In the genomic region with DNA sequence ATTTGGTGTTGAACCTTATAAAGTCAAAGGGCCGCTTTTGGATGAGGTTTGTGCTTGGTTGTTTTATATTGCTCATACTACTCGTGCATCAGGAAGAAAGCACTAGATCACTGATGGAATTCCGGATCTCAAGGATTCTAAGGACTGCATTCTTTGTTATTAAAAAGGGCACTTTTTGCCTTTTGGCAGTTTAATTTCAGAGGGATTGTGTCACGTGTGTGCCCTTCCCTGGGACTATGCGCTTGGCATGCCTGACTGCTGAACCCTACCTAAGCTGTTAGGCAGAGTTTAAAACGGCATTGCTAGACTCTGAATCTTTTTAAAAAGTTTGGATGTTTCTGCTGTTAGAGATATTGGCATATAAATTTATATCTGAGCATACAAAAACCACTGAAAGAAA, we compare ENCODE assay signal across 12 mouse cellular contexts. TPM values are rescaled to one million over a fixed set of nuclear protein-coding genes. Genes with fewer than 3 reads are reported as not detected.
DNase-seq lines count a peak whose midpoint lies in the region; ATAC-seq and TF ChIP-seq lines count a peak whose summit lies in the region.
"Had no signal": no experiment of that assay in that cellular context is flagged by ENCODE, and none has a peak within 500 bp of the region (broad histone marks: within the 10 kb centered on the region; RNA-seq: fewer than 3 reads in every experiment).

No protein-coding gene starts in this region.

- H3K9ac ChIP-seq in forebrain, embryonic 16.5 days (replicated peaks; ENCODE audit: low read depth, low read length), result peak overlapping the region; percentile 46
- no peak overlapping the region for H3K9ac ChIP-seq in kidney, embryonic 15.5 days
- 0 out of 2 replicates have a peak overlapping the region, but pooled peaks have one; percentile 13 for H3K9ac ChIP-seq in neural tube, embryonic 12.5 days

- peaks cover 16% of the 10 kb centered on the region for H3K4me1 ChIP-seq in forebrain, embryonic 16.5 days (replicated peaks; ENCODE audit: control insufficient read depth, insufficient read depth, low read length)
- H3K4me1 ChIP-seq in kidney, embryonic 15.5 days, result peaks cover 17% of the 10 kb centered on the region
- no peaks in the 10 kb centered on the region; the same call in 1 of the 2 replicates for H3K4me1 ChIP-seq in neural tube, embryonic 12.5 days

- H3K27me3 ChIP-seq in forebrain, embryonic 16.5 days (replicated peaks; ENCODE audit: control insufficient read depth, insufficient read depth, low read length), result no peaks in the 10 kb centered on the region
- H3K27me3 ChIP-seq in kidney, embryonic 15.5 days, result no peaks in the 10 kb centered on the region
- H3K27me3 ChIP-seq in neural tube, embryonic 12.5 days (replicated peaks), result no peaks in the 10 kb centered on the region

- 14% methylated on average over 6 of the region's 6 CpGs for WGBS in forebrain, embryonic 16.5 days
- 53% methylated on average over 6 of the region's 6 CpGs for WGBS in kidney, embryonic 15.5 days
- WGBS in neural tube, embryonic 12.5 days, result 53% methylated on average over 6 of the region's 6 CpGs

- H3K36me3 ChIP-seq in forebrain, embryonic 16.5 days (ENCODE audit: control insufficient read depth, insufficient read depth), result no peaks in the 10 kb centered on the region
- no peaks in the 10 kb centered on the region for H3K36me3 ChIP-seq in kidney, embryonic 15.5 days
- no peaks in the 10 kb centered on the region for H3K36me3 ChIP-seq in neural tube, embryonic 12.5 days

- H3K27ac ChIP-seq in left cerebral cortex, adult 2 months, result no peak overlapping the region
- H3K27ac ChIP-seq in forebrain, embryonic 16.5 days (ENCODE audit: low read length), result 0 out of 2 replicates have a peak overlapping the region, but pooled peaks have one; percentile 45
- no peak overlapping the region; the same call in 1 of the 2 replicates for H3K27ac ChIP-seq in kidney, embryonic 15.5 days
- H3K27ac ChIP-seq in neural tube, embryonic 12.5 days, result no peak overlapping the region

- H3K4me2 ChIP-seq in forebrain, embryonic 16.5 days (ENCODE audit: low read length), result peak overlapping the region; percentile 60
- peak overlapping the region; percentile 51; the same call in 1 of the 2 replicates for H3K4me2 ChIP-seq in kidney, embryonic 15.5 days
- H3K4me2 ChIP-seq in neural tube, embryonic 12.5 days (replicated peaks), result peak overlapping the region; percentile 83

- DNase-seq in left cerebral cortex, adult 2 months (ENCODE audit: extremely low spot score in 1 of 2, low spot score in 2 of 2), result no peak
- no peak for DNase-seq in left cerebral cortex, adult 8-10 months (ENCODE audit: low spot score in 2 of 2)
- DNase-seq in frontal cortex, postnatal 36 days (ENCODE audit: low spot score in 2 of 2), result no peak
- no peak for DNase-seq in gastrocnemius, postnatal 25 days
- no peak for DNase-seq in layer of hippocampus, adult 9-11 months
- DNase-seq: adrenal gland, postnatal 10 days; lung, adult 2 months; thymus, postnatal 14 days had no signal

- peak overlapping the region; percentile 5; the same call in 1 of the 2 replicates for H3K4me3 ChIP-seq in left cerebral cortex, adult 2 months
- H3K4me3 ChIP-seq in forebrain, embryonic 16.5 days (replicated peaks; ENCODE audit: low read length), result peak overlapping the region; percentile 42
- 0 out of 2 replicates have a peak overlapping the region, but pooled peaks have one; percentile 8 for H3K4me3 ChIP-seq in kidney, embryonic 15.5 days (replicated peaks)
- H3K4me3 ChIP-seq in neural tube, embryonic 12.5 days, result peak overlapping the region; percentile 28

- H3K9me3 ChIP-seq in forebrain, embryonic 16.5 days (ENCODE audit: control insufficient read depth, low read length), result no peaks in the 10 kb centered on the region
- no peaks in the 10 kb centered on the region for H3K9me3 ChIP-seq in kidney, embryonic 15.5 days (replicated peaks)
- no peaks in the 10 kb centered on the region for H3K9me3 ChIP-seq in neural tube, embryonic 12.5 days

- intact Hi-C loops in left cerebral cortex, adult 2 months (cut with DNase I), result loop anchor here (10.0 kb wide), 1 partner anchor 240 kb away; no protein-coding TSS in a partner anchor

- no peak for ATAC-seq in forebrain, embryonic 16.5 days
- no peak for ATAC-seq in kidney, embryonic 15.5 days (replicated peaks; ENCODE audit: low FRiP score)
- ATAC-seq in neural tube, embryonic 12.5 days (ENCODE audit: low FRiP score, low read depth), result no peak
- ATAC-seq: Patski had no signal

- no peak for TF ChIP-seq CTCF in left cerebral cortex, adult 2 months (IDR thresholded peaks at IDR 0.05)

RNA-seq across cellular contexts. Expression of a gene that starts 4.0 kb away (rescaled TPM):
- 10 to 100 TPM; 39.1 to 47.2 TPM for total RNA-seq in left cerebral cortex, adult 2 months (2021)
- total RNA-seq in left cerebral cortex, adult 8-10 months (2022), result 10 to 100 TPM; 55.0 to 68.0 (median 62.2) TPM
- polyA plus RNA-seq in forebrain, embryonic 16.5 days (2015; fragmentation: Nextera tagmentation; extraction: Ambion mirVana), result 72.7 and 77.9 TPM in 2 replicates
- 24.3 and 26.6 TPM in 2 replicates for polyA plus RNA-seq in kidney, embryonic 15.5 days (2015; fragmentation: Nextera tagmentation; extraction: Ambion mirVana)
- polyA plus RNA-seq in neural tube, embryonic 12.5 days (2016; fragmentation: Nextera tagmentation; extraction: Ambion mirVana), result 103 and 105 TPM in 2 replicates
- total RNA-seq in gastrocnemius, postnatal 25 days (2021), result 1 to 10 TPM in 1 of 2 experiments, under 1 TPM in 1; 0.77 to 1.4 TPM

Comparison
In these comparisons a context has a peak if more than half of its experiments do, and no peak if none do; other contexts are left out.
1. RNA of a gene that starts 4.0 kb away (total RNA-seq): 55.0 to 68.0 TPM in left cerebral cortex, adult 8-10 months and 39.1 to 47.2 TPM in left cerebral cortex, adult 2 months; 0.77 to 1.4 TPM in gastrocnemius, postnatal 25 days; every median in the first group is over 10 times any median in the second.
2. Peak in every context shown above with its lines, with median percentiles within 50 percentile points of each other: H3K4me3 ChIP-seq and H3K4me2 ChIP-seq.